Mouse (Mus musculus): ENCODE results near the gene Gm21677. TPM values are rescaled to one million over a fixed set of nuclear protein-coding genes. Genes with fewer than 3 reads are reported as not detected.
"Not testable (repeated sequence)": the region's sequence is repeated elsewhere in the genome, so short reads cannot be mapped to it uniquely, and the experiment has no call there.

The Gm21677 gene
- polyA plus RNA-seq (2014; fragmentation: Nextera tagmentation; extraction: Ambion mirVana): not detected in 2 replicates

DNA sequence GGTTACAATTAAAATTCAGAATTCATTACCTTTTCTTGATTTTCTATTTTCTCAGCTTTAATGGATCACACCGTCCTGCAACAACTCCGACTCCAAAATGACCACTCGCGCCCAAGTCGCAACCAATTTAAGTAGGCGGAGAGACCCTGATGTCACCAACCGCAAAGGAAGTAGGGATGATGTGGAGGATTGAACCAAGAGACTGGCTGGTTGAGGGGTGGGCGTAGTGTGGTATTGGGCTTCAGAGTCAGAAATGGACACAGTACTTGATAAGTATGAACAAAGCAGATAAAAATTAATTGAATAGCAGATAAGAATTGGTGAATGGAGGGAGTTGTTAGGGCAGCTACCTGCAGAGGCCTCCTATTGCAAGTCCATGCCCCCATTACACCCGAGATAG, at the start of gene Gm21677:
Gm21677 (minus strand) TSS at position 101 of the 400 bp plus-strand sequence.
- WGBS: no CpG with 5 or more reads among the region's 9 CpGs
- H3K36me3 ChIP-seq (ENCODE audit: control insufficient read depth, insufficient read depth, low read length); H3K27ac ChIP-seq (replicated peaks; ENCODE audit: low read depth, low read length); H3K4me2 ChIP-seq (ENCODE audit: low read depth, severe bottlenecking); DNase-seq (ENCODE audit: low spot score); H3K4me3 ChIP-seq (ENCODE audit: low read depth, low read length); ATAC-seq (ENCODE audit: insufficient number of reproducible peaks, low FRiP score, low TSS enrichment, low read depth); H3K9ac ChIP-seq (ENCODE audit: low read length); H3K27me3 ChIP-seq (ENCODE audit: control insufficient read depth, insufficient read depth, low read length); H3K9me3 ChIP-seq (ENCODE audit: control insufficient read depth, low read length); H3K4me1 ChIP-seq (ENCODE audit: control insufficient read depth, insufficient read depth, low read length): not testable (repeated sequence)

DNA sequence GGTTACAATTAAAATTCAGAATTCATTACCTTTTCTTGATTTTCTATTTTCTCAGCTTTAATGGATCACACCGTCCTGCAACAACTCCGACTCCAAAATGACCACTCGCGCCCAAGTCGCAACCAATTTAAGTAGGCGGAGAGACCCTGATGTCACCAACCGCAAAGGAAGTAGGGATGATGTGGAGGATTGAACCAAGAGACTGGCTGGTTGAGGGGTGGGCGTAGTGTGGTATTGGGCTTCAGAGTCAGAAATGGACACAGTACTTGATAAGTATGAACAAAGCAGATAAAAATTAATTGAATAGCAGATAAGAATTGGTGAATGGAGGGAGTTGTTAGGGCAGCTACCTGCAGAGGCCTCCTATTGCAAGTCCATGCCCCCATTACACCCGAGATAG, 39.0 kb upstream of the Gm21677 start, which contains the start of gene Gm21693:
Gm21693 (minus strand) TSS at position 101 of the 400 bp plus-strand sequence.
- H3K36me3 ChIP-seq (ENCODE audit: control insufficient read depth, insufficient read depth, low read length); H3K9me3 ChIP-seq (ENCODE audit: control insufficient read depth, low read length); H3K27me3 ChIP-seq (ENCODE audit: control insufficient read depth, insufficient read depth, low read length); H3K9ac ChIP-seq (ENCODE audit: low read length); H3K4me2 ChIP-seq (ENCODE audit: low read depth, severe bottlenecking); H3K4me3 ChIP-seq (ENCODE audit: low read depth, low read length); ATAC-seq (ENCODE audit: insufficient number of reproducible peaks, low FRiP score, low TSS enrichment, low read depth); H3K27ac ChIP-seq (replicated peaks; ENCODE audit: low read depth, low read length); DNase-seq (ENCODE audit: low spot score); H3K4me1 ChIP-seq (ENCODE audit: control insufficient read depth, insufficient read depth, low read length): not testable (repeated sequence)
- no CpG with 5 or more reads among the region's 9 CpGs for WGBS

DNA sequence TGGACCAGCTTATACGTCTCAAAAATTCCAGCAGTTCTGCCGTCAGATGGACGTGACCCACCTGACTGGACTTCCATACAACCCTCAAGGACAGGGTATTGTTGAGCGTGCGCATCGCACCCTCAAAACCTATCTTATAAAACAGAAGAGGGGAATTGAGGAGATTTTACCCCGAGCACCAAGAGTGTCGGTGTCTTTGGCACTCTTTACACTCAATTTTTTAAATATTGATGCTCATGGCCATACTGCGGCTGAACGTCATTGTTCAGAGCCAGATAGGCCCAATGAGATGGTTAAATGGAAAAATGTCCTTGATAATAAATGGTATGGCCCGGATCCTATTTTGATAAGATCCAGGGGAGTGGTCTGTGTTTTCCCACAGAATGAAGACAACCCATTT, 34.4 kb upstream of the Gm21677 start:
- WGBS: no CpG with 5 or more reads among the region's 11 CpGs
- not testable (repeated sequence) for H3K27ac ChIP-seq (replicated peaks; ENCODE audit: low read depth, low read length)

More for the DNA sequence above, 34.4 kb upstream of the Gm21677 start:
- H3K4me3 ChIP-seq (ENCODE audit: low read depth, low read length); H3K4me2 ChIP-seq (ENCODE audit: low read depth, severe bottlenecking); H3K36me3 ChIP-seq (ENCODE audit: control insufficient read depth, insufficient read depth, low read length); H3K9ac ChIP-seq (ENCODE audit: low read length); H3K27me3 ChIP-seq (ENCODE audit: control insufficient read depth, insufficient read depth, low read length); DNase-seq (ENCODE audit: low spot score); H3K9me3 ChIP-seq (ENCODE audit: control insufficient read depth, low read length); ATAC-seq (ENCODE audit: insufficient number of reproducible peaks, low FRiP score, low TSS enrichment, low read depth); H3K4me1 ChIP-seq (ENCODE audit: control insufficient read depth, insufficient read depth, low read length): not testable (repeated sequence)

Other genes starting within 250 kb of the Gm21677 start
- not detected in 2 replicates for gene Gm21693, start 38.9 kb upstream of the Gm21677 start, polyA plus RNA-seq (2014; fragmentation: Nextera tagmentation; extraction: Ambion mirVana)
- not detected in 2 replicates for gene Gm21704, start 103.7 kb upstream of the Gm21677 start, polyA plus RNA-seq (2014; fragmentation: Nextera tagmentation; extraction: Ambion mirVana)
- gene Gm21708, start 103.7 kb upstream of the Gm21677 start, polyA plus RNA-seq (2014; fragmentation: Nextera tagmentation; extraction: Ambion mirVana): not detected in 2 replicates